Mouse (Mus musculus): ENCODE results near the gene Vmn1r44. TPM values are rescaled to one million over a fixed set of nuclear protein-coding genes. Genes with fewer than 3 reads are reported as not detected.
"Not testable (repeated sequence)": the region's sequence is repeated elsewhere in the genome, so short reads cannot be mapped to it uniquely, and the experiment has no call there.

Vmn1r44 gene
- polyA plus RNA-seq, 1 experiment from 2014 or later, result not detected

GRCm38 (mm10) chr6:89876963-89877362, 6.5 kb upstream of the Vmn1r44 start:
- DNase-seq (ENCODE audit: low spot score) (no peak), ATAC-seq (ENCODE audit: low FRiP score, low TSS enrichment) (no peak)
- Histone ChIP-seq H3K9ac (ENCODE audit: low read length) (no peak overlapping the region), H3K4me3 (ENCODE audit: low read depth, low read length) (no peak overlapping the region), H3K27ac (replicated peaks) (no peak overlapping the region), H3K4me2 (replicated peaks; ENCODE audit: low read depth) (no peak overlapping the region), H3K9me3 (ENCODE audit: control insufficient read depth, low read length) (no peaks in the 10 kb centered on the region), H3K4me1 (replicated peaks; ENCODE audit: control insufficient read depth, insufficient read depth) (no peaks in the 10 kb centered on the region), H3K27me3 (ENCODE audit: control insufficient read depth, insufficient read depth, low read length) (no peaks in the 10 kb centered on the region), H3K36me3 (ENCODE audit: control insufficient read depth, insufficient read depth, low read length) (no peaks in the 10 kb centered on the region)
- no peak for TF ChIP-seq CTCF (IDR thresholded peaks at IDR 0.05; ENCODE audit: low read depth)
- no peak for TF ChIP-seq EP300 (optimal IDR thresholded peaks at IDR 0.05)
- 76% methylated on average over 2 of the region's 2 CpGs for WGBS

GRCm38 (mm10) chr6:89880867-89881266, 2.6 kb upstream of the Vmn1r44 start:
- Histone ChIP-seq H3K36me3 (ENCODE audit: control insufficient read depth, insufficient read depth, low read length) (no peaks in the 10 kb centered on the region), H3K27ac (replicated peaks) (no peak overlapping the region), H3K4me1 (replicated peaks; ENCODE audit: control insufficient read depth, insufficient read depth) (no peaks in the 10 kb centered on the region), H3K27me3 (ENCODE audit: control insufficient read depth, insufficient read depth, low read length) (no peaks in the 10 kb centered on the region), H3K4me3 (ENCODE audit: low read depth, low read length) (no peak overlapping the region), H3K9ac (ENCODE audit: low read length) (no peak overlapping the region), H3K9me3 (ENCODE audit: control insufficient read depth, low read length) (no peaks in the 10 kb centered on the region), H3K4me2 (replicated peaks; ENCODE audit: low read depth) (no peak overlapping the region)
- no peak for TF ChIP-seq EP300 (optimal IDR thresholded peaks at IDR 0.05)
- no peak for TF ChIP-seq CTCF (IDR thresholded peaks at IDR 0.05; ENCODE audit: low read depth)
- DNase-seq (ENCODE audit: low spot score) (no peak), ATAC-seq (ENCODE audit: low FRiP score, low TSS enrichment) (no peak)

- no peaks in the 10 kb centered on the region for H3K36me3 ChIP-seq (ENCODE audit: control insufficient read depth, insufficient read depth, low read length)
- TF ChIP-seq CTCF (IDR thresholded peaks at IDR 0.05; ENCODE audit: low read depth), result no peak
Observed at GRCm38 (mm10) chr6:89883812-89884211, 352 bp downstream of the Vmn1r44 start.

GRCm38 (mm10) chr6:89940498-89940897, 57.0 kb downstream of the Vmn1r44 start, which contains the start of gene Vmn1r45:
Gene Vmn1r45 (minus strand): TSS chr6:89940598.
- not testable (repeated sequence) for ATAC-seq (ENCODE audit: low FRiP score, low TSS enrichment); H3K4me3 ChIP-seq (ENCODE audit: low read depth, low read length); H3K9ac ChIP-seq (ENCODE audit: low read length); H3K27ac ChIP-seq (replicated peaks); H3K36me3 ChIP-seq (ENCODE audit: control insufficient read depth, insufficient read depth, low read length); DNase-seq (ENCODE audit: low spot score); H3K27me3 ChIP-seq (ENCODE audit: control insufficient read depth, insufficient read depth, low read length); H3K9me3 ChIP-seq (ENCODE audit: control insufficient read depth, low read length); H3K4me1 ChIP-seq (replicated peaks; ENCODE audit: control insufficient read depth, insufficient read depth); H3K4me2 ChIP-seq (replicated peaks; ENCODE audit: low read depth)
- 85% methylated on average over 2 of the region's 2 CpGs for WGBS

More at GRCm38 (mm10) chr6:89883812-89884211, 352 bp downstream of the Vmn1r44 start:
- DNase-seq (ENCODE audit: low spot score) (no peak), ATAC-seq (ENCODE audit: low FRiP score, low TSS enrichment) (no peak)
- 30% methylated on average over 2 of the region's 2 CpGs for WGBS
- H3K9ac ChIP-seq (ENCODE audit: low read length), result no peak overlapping the region
- no peak overlapping the region for H3K4me2 ChIP-seq (replicated peaks; ENCODE audit: low read depth)
- H3K4me3 ChIP-seq (ENCODE audit: low read depth, low read length), result no peak overlapping the region
- no peak overlapping the region for H3K27ac ChIP-seq (replicated peaks)
- no peaks in the 10 kb centered on the region for H3K27me3 ChIP-seq (ENCODE audit: control insufficient read depth, insufficient read depth, low read length)
- no peaks in the 10 kb centered on the region for H3K4me1 ChIP-seq (replicated peaks; ENCODE audit: control insufficient read depth, insufficient read depth)
- no peaks in the 10 kb centered on the region for H3K9me3 ChIP-seq (ENCODE audit: control insufficient read depth, low read length)

GRCm38 (mm10) chr6:89940926-89941325, 57.5 kb downstream of the Vmn1r44 start:
- no peak overlapping the region for H3K9ac ChIP-seq (ENCODE audit: low read length)
- H3K4me3 ChIP-seq (ENCODE audit: low read depth, low read length), result no peak overlapping the region
- no peak for DNase-seq (ENCODE audit: low spot score)
- WGBS, result 70% methylated on average over 2 of the region's 2 CpGs
- no peaks in the 10 kb centered on the region for H3K27me3 ChIP-seq (ENCODE audit: control insufficient read depth, insufficient read depth, low read length)
- no peaks in the 10 kb centered on the region for H3K4me1 ChIP-seq (replicated peaks; ENCODE audit: control insufficient read depth, insufficient read depth)
- no peak overlapping the region for H3K4me2 ChIP-seq (replicated peaks; ENCODE audit: low read depth)
- no peak for ATAC-seq (ENCODE audit: low FRiP score, low TSS enrichment)
- no peak for TF ChIP-seq CTCF (IDR thresholded peaks at IDR 0.05; ENCODE audit: low read depth)
- no peak for TF ChIP-seq EP300 (optimal IDR thresholded peaks at IDR 0.05)
- H3K27ac ChIP-seq (replicated peaks), result no peak overlapping the region
- H3K9me3 ChIP-seq (ENCODE audit: control insufficient read depth, low read length), result no peaks in the 10 kb centered on the region
- H3K36me3 ChIP-seq (ENCODE audit: control insufficient read depth, insufficient read depth, low read length), result no peaks in the 10 kb centered on the region

Other genes with a start within 250 kb of the Vmn1r44 start
- gene Txnrd3, start 239.7 kb upstream of the Vmn1r44 start, polyA plus RNA-seq (2015; fragmentation: Nextera tagmentation; extraction: Ambion mirVana), result 11.5 and 11.7 TPM in 2 replicates
- gene Vmn1r40, start 176.1 kb upstream of the Vmn1r44 start, polyA plus RNA-seq (2015; fragmentation: Nextera tagmentation; extraction: Ambion mirVana), result not detected in 2 replicates
- gene Vmn1r41, start 142.9 kb upstream of the Vmn1r44 start, polyA plus RNA-seq (2015; fragmentation: Nextera tagmentation; extraction: Ambion mirVana), result not detected in 2 replicates
- not detected in 2 replicates for gene Vmn1r42, start 7.2 kb upstream of the Vmn1r44 start, polyA plus RNA-seq (2015; fragmentation: Nextera tagmentation; extraction: Ambion mirVana)
- 0.11 and 0.12 TPM in 2 replicates for gene Vmn1r43, start 7.2 kb upstream of the Vmn1r44 start, polyA plus RNA-seq (2015; fragmentation: Nextera tagmentation; extraction: Ambion mirVana)
- gene Vmn1r45, start 56.9 kb downstream of the Vmn1r44 start, polyA plus RNA-seq (2015; fragmentation: Nextera tagmentation; extraction: Ambion mirVana), result 0.05 TPM in 1 of 2 replicates, not detected in the other
- gene Vmn1r46, start 85.7 kb downstream of the Vmn1r44 start, polyA plus RNA-seq (2015; fragmentation: Nextera tagmentation; extraction: Ambion mirVana), result 0.01 TPM in 1 of 2 replicates, not detected in the other
- not detected in 2 replicates for gene Vmn1r47, start 132.5 kb downstream of the Vmn1r44 start, polyA plus RNA-seq (2015; fragmentation: Nextera tagmentation; extraction: Ambion mirVana)
- not detected in 2 replicates for gene Vmn1r48, start 153.2 kb downstream of the Vmn1r44 start, polyA plus RNA-seq (2015; fragmentation: Nextera tagmentation; extraction: Ambion mirVana)
- 0.04 TPM in 1 of 2 replicates, not detected in the other for gene Vmn1r49, start 194.8 kb downstream of the Vmn1r44 start, polyA plus RNA-seq (2015; fragmentation: Nextera tagmentation; extraction: Ambion mirVana)
- not detected in 2 replicates for gene Vmn1r50, start 217.8 kb downstream of the Vmn1r44 start, polyA plus RNA-seq (2015; fragmentation: Nextera tagmentation; extraction: Ambion mirVana)
- gene Vmn1r51, start 238.9 kb downstream of the Vmn1r44 start, polyA plus RNA-seq (2015; fragmentation: Nextera tagmentation; extraction: Ambion mirVana), result not detected in 2 replicates

All from stomach, postnatal 0 days (tissue).